Mouse (Mus musculus): ENCODE measurements around the gene Ano9. TPM values are rescaled to one million over a fixed set of nuclear protein-coding genes. Genes with fewer than 3 reads are reported as not detected.

Ano9 gene
- polyA plus RNA-seq, 2 experiments, result 0.27 to 0.30 TPM

GRCm38 (mm10) chr7:141088473-141088872 is 29.1 kb downstream of the Ano9 start:
- no peak overlapping the region for H3K27ac ChIP-seq
- no peak overlapping the region for H3K4me2 ChIP-seq (ENCODE audit: low read depth)
- peaks cover 8 to 10% of the 10 kb centered on the region in 2 experiments; a peak in 3 of 4 replicates for H3K4me1 ChIP-seq (replicated peaks; ENCODE audit: control insufficient read depth in 2 of 2, insufficient read depth in 2 of 2, low read length in 1 of 2)
- no peak for TF ChIP-seq EP300 (IDR thresholded peaks at IDR 0.05; ENCODE audit: low read depth)
- TF ChIP-seq CTCF (IDR thresholded peaks at IDR 0.05; ENCODE audit: low read depth), result no peak
- no peak overlapping the region for H3K4me3 ChIP-seq (ENCODE audit: insufficient read depth in 1 of 2, low read depth in 2 of 2, low read length in 2 of 2)
- no peaks in the 10 kb centered on the region for H3K36me3 ChIP-seq (replicated peaks; ENCODE audit: control insufficient read depth, insufficient read depth, low read depth)
- no peak for DNase-seq (ENCODE audit: low read depth in 3 of 3, low spot score in 3 of 3)
- no peak for ATAC-seq (ENCODE audit: insufficient read depth)
- WGBS (ENCODE audit: insufficient replicate concordance), result 9% methylated on average over 18 of the region's 18 CpGs
- peaks cover 25% of the 10 kb centered on the region for H3K27me3 ChIP-seq (ENCODE audit: control insufficient read depth, insufficient read depth, low read length)
- no peak overlapping the region for H3K9ac ChIP-seq (replicated peaks)
- no peaks in the 10 kb centered on the region for H3K9me3 ChIP-seq (ENCODE audit: control insufficient read depth, low read length)

GRCm38 (mm10) chr7:141087894-141088293 is 29.7 kb downstream of the Ano9 start:
- no peak for DNase-seq (ENCODE audit: low read depth in 3 of 3, low spot score in 3 of 3)
- Histone ChIP-seq H3K27me3 (ENCODE audit: control insufficient read depth, insufficient read depth, low read length) (peaks cover 25% of the 10 kb centered on the region), H3K27ac (no peak overlapping the region), H3K36me3 (replicated peaks; ENCODE audit: control insufficient read depth, insufficient read depth, low read depth) (no peaks in the 10 kb centered on the region), H3K4me1 (replicated peaks; ENCODE audit: control insufficient read depth in 2 of 2, insufficient read depth in 2 of 2, low read length in 1 of 2) (peaks cover 7% of the 10 kb centered on the region in 2 experiments; a peak in 3 of 4 replicates), H3K4me2 (ENCODE audit: low read depth) (no peak overlapping the region), H3K9ac (replicated peaks) (no peak overlapping the region), H3K9me3 (ENCODE audit: control insufficient read depth, low read length) (no peaks in the 10 kb centered on the region), H3K4me3 (ENCODE audit: insufficient read depth in 1 of 2, low read depth in 2 of 2, low read length in 2 of 2) (no peak overlapping the region)
- 16% methylated on average over 8 of the region's 8 CpGs for WGBS (ENCODE audit: insufficient replicate concordance)
- ATAC-seq (ENCODE audit: insufficient read depth), result no peak
- no peak for TF ChIP-seq EP300 (IDR thresholded peaks at IDR 0.05; ENCODE audit: low read depth)
- no peak for TF ChIP-seq CTCF (IDR thresholded peaks at IDR 0.05; ENCODE audit: low read depth)

GRCm38 (mm10) chr7:141079481-141080449 is 37.8 kb downstream of the Ano9 start:
- Histone ChIP-seq H3K36me3 (replicated peaks; ENCODE audit: control insufficient read depth, insufficient read depth, low read depth) (no peaks in the 10 kb centered on the region), H3K4me2 (ENCODE audit: low read depth) (no peak overlapping the region), H3K4me3 (ENCODE audit: insufficient read depth in 1 of 2, low read depth in 2 of 2, low read length in 2 of 2) (no peak overlapping the region), H3K9ac (replicated peaks) (no peak overlapping the region), H3K9me3 (ENCODE audit: control insufficient read depth, low read length) (no peaks in the 10 kb centered on the region), H3K4me1 (replicated peaks; ENCODE audit: control insufficient read depth in 2 of 2, insufficient read depth in 2 of 2, low read length in 1 of 2) (no peaks in the 10 kb centered on the region), H3K27ac (no peak overlapping the region), H3K27me3 (ENCODE audit: control insufficient read depth, insufficient read depth, low read length) (peaks cover 2% of the 10 kb centered on the region; the same call in 1 of the 2 replicates)
- DNase-seq (ENCODE audit: low read depth in 3 of 3, low spot score in 3 of 3) (no peak), ATAC-seq (ENCODE audit: insufficient read depth) (no peak)
- TF ChIP-seq CTCF (IDR thresholded peaks at IDR 0.05; ENCODE audit: low read depth) (no peak), EP300 (IDR thresholded peaks at IDR 0.05; ENCODE audit: low read depth) (no peak)
- 39% methylated on average over 34 of the region's 34 CpGs for WGBS (ENCODE audit: insufficient replicate concordance)

GRCm38 (mm10) chr7:141078876-141079275 is 38.7 kb downstream of the Ano9 start:
- no peak overlapping the region for H3K4me2 ChIP-seq (ENCODE audit: low read depth)
- no peaks in the 10 kb centered on the region for H3K9me3 ChIP-seq (ENCODE audit: control insufficient read depth, low read length)
- no peak overlapping the region for H3K4me3 ChIP-seq (ENCODE audit: insufficient read depth in 1 of 2, low read depth in 2 of 2, low read length in 2 of 2)
- ATAC-seq (ENCODE audit: insufficient read depth), result no peak
- peaks cover 2% of the 10 kb centered on the region; the same call in 1 of the 2 replicates for H3K27me3 ChIP-seq (ENCODE audit: control insufficient read depth, insufficient read depth, low read length)
- no peaks in the 10 kb centered on the region for H3K4me1 ChIP-seq (replicated peaks; ENCODE audit: control insufficient read depth in 2 of 2, insufficient read depth in 2 of 2, low read length in 1 of 2)
- TF ChIP-seq CTCF (IDR thresholded peaks at IDR 0.05; ENCODE audit: low read depth) (no peak), EP300 (IDR thresholded peaks at IDR 0.05; ENCODE audit: low read depth) (no peak)
- no peaks in the 10 kb centered on the region for H3K36me3 ChIP-seq (replicated peaks; ENCODE audit: control insufficient read depth, insufficient read depth, low read depth)
- DNase-seq (ENCODE audit: low read depth in 3 of 3, low spot score in 3 of 3), result no peak
- WGBS (ENCODE audit: insufficient replicate concordance), result 65% methylated on average over 4 of the region's 4 CpGs
- H3K9ac ChIP-seq (replicated peaks), result no peak overlapping the region
- no peak overlapping the region for H3K27ac ChIP-seq

- Histone ChIP-seq H3K36me3 (replicated peaks; ENCODE audit: control insufficient read depth, insufficient read depth, low read depth) (no peaks in the 10 kb centered on the region), H3K27me3 (ENCODE audit: control insufficient read depth, insufficient read depth, low read length) (peaks cover 2% of the 10 kb centered on the region; the same call in 1 of the 2 replicates), H3K9me3 (ENCODE audit: control insufficient read depth, low read length) (no peaks in the 10 kb centered on the region), H3K4me3 (ENCODE audit: insufficient read depth in 1 of 2, low read depth in 2 of 2, low read length in 2 of 2) (no peak within 1 kb of the TSS), H3K4me2 (ENCODE audit: low read depth) (no peak within 1 kb of the TSS), H3K4me1 (replicated peaks; ENCODE audit: control insufficient read depth in 2 of 2, insufficient read depth in 2 of 2, low read length in 1 of 2) (no peaks in the 10 kb centered on the region), H3K27ac (no peak within 1 kb of the TSS), H3K9ac (replicated peaks) (no peak within 1 kb of the TSS)
- 82% methylated on average over 15 of the region's 15 CpGs for WGBS (ENCODE audit: insufficient replicate concordance)
- DNase-seq (ENCODE audit: low read depth in 3 of 3, low spot score in 3 of 3) (no peak), ATAC-seq (ENCODE audit: insufficient read depth) (no peak)
- no peak for TF ChIP-seq CTCF (IDR thresholded peaks at IDR 0.05; ENCODE audit: low read depth)
- no peak for TF ChIP-seq EP300 (IDR thresholded peaks at IDR 0.05; ENCODE audit: low read depth)
These were observed 39.8 kb downstream of the Ano9 start, which contains the start of gene Pkp3 for GRCm38 (mm10) chr7:141077841-141078240. TSS of gene Pkp3 (plus strand) at chr7:141078218.
